14 mouse cellular contexts compared by ENCODE assay signal in the genomic region with DNA sequence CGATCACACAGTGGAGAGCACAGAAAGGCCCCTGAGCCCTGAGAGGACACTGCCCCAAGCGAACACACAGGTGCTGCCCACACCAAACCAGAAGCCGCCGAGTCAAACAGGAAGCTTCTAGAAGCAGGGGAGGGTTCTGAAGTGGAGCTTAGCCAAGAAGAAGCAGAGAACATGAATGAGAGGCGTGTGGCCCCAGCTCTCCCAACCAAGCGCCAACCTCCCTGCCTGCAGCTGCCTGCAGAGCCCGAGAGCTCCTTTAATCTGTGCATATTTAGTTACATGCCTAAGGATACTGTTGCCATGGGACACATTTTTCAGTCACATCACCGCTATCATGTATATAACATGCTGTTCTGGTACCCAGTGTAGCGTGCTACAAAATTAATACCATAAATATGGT. TPM values are rescaled to one million over a fixed set of nuclear protein-coding genes. Genes with fewer than 3 reads are reported as not detected.
DNase-seq lines count a peak whose midpoint lies in the region; ATAC-seq and TF ChIP-seq lines count a peak whose summit lies in the region.
"Had no signal": no experiment of that assay in that cellular context is flagged by ENCODE, and none has a peak within 500 bp of the region (broad histone marks: within the 10 kb centered on the region; RNA-seq: fewer than 3 reads in every experiment).

No protein-coding gene starts in this region.

- no peak overlapping the region for H3K27ac ChIP-seq in heart, embryonic 12.5 days (ENCODE audit: poor library complexity, severe bottlenecking)
- no peak overlapping the region for H3K27ac ChIP-seq in midbrain, embryonic 13.5 days
- no peak overlapping the region for H3K27ac ChIP-seq in midbrain, embryonic 16.5 days (ENCODE audit: low read length)
- H3K27ac ChIP-seq in midbrain, postnatal 0 days (ENCODE audit: low read depth, low read length), result no peak overlapping the region
- no peak overlapping the region for H3K27ac ChIP-seq in liver, embryonic 12.5 days
- H3K27ac ChIP-seq: intestine, embryonic 15.5 days; lung, embryonic 15.5 days had no signal

- H3K9me3 ChIP-seq in heart, embryonic 12.5 days (replicated peaks), result no peaks in the 10 kb centered on the region
- H3K9me3 ChIP-seq in midbrain, embryonic 13.5 days, result no peaks in the 10 kb centered on the region
- no peaks in the 10 kb centered on the region for H3K9me3 ChIP-seq in midbrain, embryonic 16.5 days (replicated peaks; ENCODE audit: control insufficient read depth, low read length, poor library complexity, severe bottlenecking)
- H3K9me3 ChIP-seq in midbrain, postnatal 0 days (ENCODE audit: low read length), result no peaks in the 10 kb centered on the region
- no peaks in the 10 kb centered on the region for H3K9me3 ChIP-seq in liver, embryonic 12.5 days (replicated peaks)
- H3K9me3 ChIP-seq: intestine, embryonic 15.5 days; lung, embryonic 15.5 days had no signal

- peaks cover 41% of the 10 kb centered on the region for H3K4me1 ChIP-seq in heart, embryonic 12.5 days (replicated peaks)
- H3K4me1 ChIP-seq in midbrain, embryonic 13.5 days (replicated peaks), result peaks cover 66% of the 10 kb centered on the region
- peaks cover 18% of the 10 kb centered on the region for H3K4me1 ChIP-seq in midbrain, embryonic 16.5 days (ENCODE audit: control insufficient read depth, insufficient read depth, low read length)
- 0 out of 2 replicates have a peak, but pooled peaks cover 16% of the 10 kb centered on the region for H3K4me1 ChIP-seq in midbrain, postnatal 0 days (ENCODE audit: insufficient read depth, low read length)
- no peaks in the 10 kb centered on the region for H3K4me1 ChIP-seq in liver, embryonic 12.5 days

- TF ChIP-seq CTCF in midbrain, postnatal 0 days (IDR thresholded peaks at IDR 0.05), result no peak

- no peaks in the 10 kb centered on the region for H3K36me3 ChIP-seq in heart, embryonic 12.5 days
- no peaks in the 10 kb centered on the region for H3K36me3 ChIP-seq in midbrain, embryonic 13.5 days
- no peaks in the 10 kb centered on the region for H3K36me3 ChIP-seq in midbrain, embryonic 16.5 days (ENCODE audit: control insufficient read depth, insufficient read depth, low read length)
- H3K36me3 ChIP-seq in midbrain, postnatal 0 days (ENCODE audit: insufficient read depth, low read length), result no peaks in the 10 kb centered on the region
- H3K36me3 ChIP-seq in liver, embryonic 12.5 days, result no peaks in the 10 kb centered on the region
- H3K36me3 ChIP-seq: intestine, embryonic 15.5 days; lung, embryonic 15.5 days had no signal

- no peaks in the 10 kb centered on the region for H3K27me3 ChIP-seq in heart, embryonic 12.5 days (replicated peaks)
- 0 out of 2 replicates have a peak, but pooled peaks cover 3% of the 10 kb centered on the region for H3K27me3 ChIP-seq in midbrain, embryonic 13.5 days
- no peaks in the 10 kb centered on the region for H3K27me3 ChIP-seq in midbrain, embryonic 16.5 days (ENCODE audit: control insufficient read depth, insufficient read depth, low read depth, low read length)
- H3K27me3 ChIP-seq in midbrain, postnatal 0 days (ENCODE audit: insufficient read depth, low read length), result no peaks in the 10 kb centered on the region
- H3K27me3 ChIP-seq in liver, embryonic 12.5 days (replicated peaks), result no peaks in the 10 kb centered on the region
- H3K27me3 ChIP-seq: intestine, embryonic 15.5 days; lung, embryonic 15.5 days had no signal

- ATAC-seq in heart, embryonic 12.5 days (ENCODE audit: insufficient number of reproducible peaks, low FRiP score), result no peak
- 0 out of 2 replicates have a peak, but pooled peaks have one; percentile 13 for ATAC-seq in midbrain, embryonic 13.5 days
- no peak for ATAC-seq in midbrain, embryonic 16.5 days
- 0 out of 2 replicates have a peak, but pooled peaks have one; percentile 36 for ATAC-seq in common myeloid progenitor, adult 5-6 weeks (replicated peaks; ENCODE audit: low read depth, poor library complexity, severe bottlenecking)
- ATAC-seq in midbrain, postnatal 0 days (ENCODE audit: low FRiP score), result peak; percentile 29; the same call in 1 of the 2 replicates
- ATAC-seq in liver, embryonic 12.5 days, result no peak
- ATAC-seq in monocyte, adult 5-6 weeks (replicated peaks; ENCODE audit: insufficient number of reproducible peaks, low FRiP score, low TSS enrichment, poor library complexity, severe bottlenecking), result no peak
- ATAC-seq: CD4-positive, CD25-positive, alpha-beta regulatory T cell, adult 4 months; intestine, embryonic 15.5 days had no signal

- no peak overlapping the region for H3K9ac ChIP-seq in heart, embryonic 12.5 days
- H3K9ac ChIP-seq in midbrain, embryonic 13.5 days (replicated peaks), result no peak overlapping the region
- H3K9ac ChIP-seq in midbrain, embryonic 16.5 days (ENCODE audit: low read depth, low read length), result no peak overlapping the region
- H3K9ac ChIP-seq in midbrain, postnatal 0 days (replicated peaks; ENCODE audit: low read length, poor library complexity, severe bottlenecking), result no peak overlapping the region
- no peak overlapping the region for H3K9ac ChIP-seq in liver, embryonic 12.5 days
- H3K9ac ChIP-seq: intestine, embryonic 15.5 days; lung, embryonic 15.5 days had no signal

- H3K4me2 ChIP-seq in heart, embryonic 12.5 days, result no peak overlapping the region
- H3K4me2 ChIP-seq in midbrain, embryonic 13.5 days (replicated peaks), result no peak overlapping the region
- no peak overlapping the region for H3K4me2 ChIP-seq in midbrain, embryonic 16.5 days (ENCODE audit: low read length)
- H3K4me2 ChIP-seq in midbrain, postnatal 0 days (ENCODE audit: low read depth, low read length, poor library complexity, severe bottlenecking), result no peak overlapping the region
- no peak overlapping the region for H3K4me2 ChIP-seq in liver, embryonic 12.5 days
- H3K4me2 ChIP-seq: intestine, embryonic 15.5 days; lung, embryonic 15.5 days had no signal

- WGBS in heart, embryonic 12.5 days, result 71% methylated on average over 9 of the region's 9 CpGs
- WGBS in midbrain, embryonic 13.5 days, result 61% methylated on average over 9 of the region's 9 CpGs
- 49% methylated on average over 9 of the region's 9 CpGs for WGBS in midbrain, embryonic 16.5 days
- WGBS in midbrain, postnatal 0 days, result 47% methylated on average over 9 of the region's 9 CpGs
- 65% methylated on average over 9 of the region's 9 CpGs for WGBS in liver, embryonic 12.5 days (ENCODE audit: insufficient replicate concordance)

- DNase-seq in heart, adult 18-20 months, result peak; percentile 20 to 32
- no peak for DNase-seq in midbrain, postnatal 0 days (ENCODE audit: low spot score)
- DNase-seq: cerebellum, adult 8-10 months; spleen, adult 18-20 months; thymus, postnatal 14 days had no signal

- H3K4me3 ChIP-seq in heart, embryonic 12.5 days, result no peak overlapping the region
- H3K4me3 ChIP-seq in midbrain, embryonic 13.5 days (replicated peaks), result no peak overlapping the region
- H3K4me3 ChIP-seq in midbrain, embryonic 16.5 days (ENCODE audit: low read depth, low read length), result no peak overlapping the region
- H3K4me3 ChIP-seq in midbrain, postnatal 0 days (ENCODE audit: low read depth, low read length), result no peak overlapping the region
- H3K4me3 ChIP-seq in liver, embryonic 12.5 days, result no peak overlapping the region
- H3K4me3 ChIP-seq: intestine, embryonic 15.5 days; lung, embryonic 15.5 days had no signal

RNA-seq across cellular contexts. Expression of a gene that starts 58.6 kb away (rescaled TPM):
- 1 to 10 TPM; 8.4 to 9.3 TPM for total RNA-seq in heart, adult 18-20 months (2021)
- 6.9 and 7.1 TPM in 2 replicates for polyA plus RNA-seq in heart, embryonic 12.5 days (2016; fragmentation: Nextera tagmentation; extraction: Ambion mirVana)
- polyA plus RNA-seq in midbrain, embryonic 13.5 days (2015; fragmentation: Nextera tagmentation; extraction: Ambion mirVana), result 8.5 and 9.5 TPM in 2 replicates
- 10.8 and 15.0 TPM in 2 replicates for polyA plus RNA-seq in midbrain, embryonic 16.5 days (2015; fragmentation: Nextera tagmentation; extraction: Ambion mirVana)
- 0.24 TPM in 1 of 2 replicates, not detected in the other for total RNA-seq in common myeloid progenitor, adult 5-6 weeks (2017)
- 51.5 and 55.6 TPM in 2 replicates for total RNA-seq in midbrain, postnatal 0 days (2014; rRNA removed)
- polyA plus RNA-seq in midbrain, postnatal 0 days (2015; fragmentation: Nextera tagmentation; extraction: Ambion mirVana), result 16.5 and 16.9 TPM in 2 replicates
- polyA plus RNA-seq in liver, embryonic 12.5 days (2016; fragmentation: Nextera tagmentation; extraction: Ambion mirVana), result 2.5 and 3.1 TPM in 2 replicates
- total RNA-seq in monocyte, adult 5-6 weeks (2017), result not detected in 3 replicates
- polyA plus RNA-seq: CD4-positive, CD25-positive, alpha-beta regulatory T cell, adult 4 months had no signal

Comparison
In these comparisons a context has a peak if more than half of its experiments do, and no peak if none do; other contexts are left out.
1. ATAC-seq: peak in midbrain, embryonic 13.5 days (single experiment), common myeloid progenitor, adult 5-6 weeks (single experiment) and midbrain, postnatal 0 days (single experiment); none in heart, embryonic 12.5 days (single experiment), midbrain, embryonic 16.5 days (single experiment), liver, embryonic 12.5 days (single experiment) and monocyte, adult 5-6 weeks (single experiment).